Mouse (Mus musculus): ENCODE data around the gene Atp5d. TPM values are rescaled to one million over a fixed set of nuclear protein-coding genes. Genes with fewer than 3 reads are reported as not detected.

The Atp5d gene
- polyA plus RNA-seq, 1 experiment = 4,813 TPM

DNA sequence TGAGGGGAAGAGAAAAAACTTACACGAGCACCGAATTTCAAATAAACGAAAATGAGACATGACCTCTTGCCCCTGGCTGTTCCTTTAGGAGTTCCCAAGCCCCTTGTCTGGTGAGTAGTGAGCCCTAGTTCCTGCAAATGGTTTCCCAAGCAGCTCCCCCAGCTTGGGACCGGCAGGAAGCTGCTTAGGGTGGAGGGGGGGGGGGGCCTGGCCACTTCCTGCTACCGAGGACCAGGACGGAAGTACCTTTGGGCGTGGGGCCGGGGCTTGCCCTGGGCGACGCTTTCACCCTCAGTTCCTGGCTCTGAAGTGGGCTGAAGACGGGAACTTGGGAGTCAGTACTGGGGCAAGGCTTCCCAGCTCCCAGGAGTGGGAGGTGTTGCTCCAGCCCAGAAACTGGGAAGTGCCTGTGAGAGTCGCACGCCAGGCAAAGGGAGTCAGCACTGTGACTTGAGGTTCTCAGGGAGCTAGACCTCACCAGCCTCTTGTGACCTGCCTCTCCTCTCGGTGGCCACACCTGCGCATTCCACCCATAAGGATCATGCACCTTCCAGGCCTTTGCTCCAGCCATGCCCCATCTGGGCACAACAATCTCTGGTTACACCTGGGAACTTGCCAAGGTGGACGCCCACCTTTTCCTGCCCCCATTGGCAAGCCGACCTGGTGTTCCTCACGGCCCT is 20.0 kb downstream of the Atp5d start:
- H3K4me1 ChIP-seq (ENCODE audit: control insufficient read depth, insufficient read depth, insufficient read length, low read length) = peaks cover 60% of the 10 kb centered on the region
- peaks cover 43% of the 10 kb centered on the region for H3K36me3 ChIP-seq (ENCODE audit: control insufficient read depth, insufficient read depth, low read length)
- peak overlapping the region; percentile 94 for H3K27ac ChIP-seq (ENCODE audit: insufficient read depth, low read depth, low read length)
- no peak for TF ChIP-seq CTCF (IDR thresholded peaks at IDR 0.05; ENCODE audit: extremely low read depth, insufficient read length, insufficient replicate concordance, low read depth, low read length)
- no peak; the same call in 1 of the 2 replicates for TF ChIP-seq POLR2A (IDR thresholded peaks at IDR 0.05; ENCODE audit: low read depth, low read length)
- WGBS = 4% methylated on average over 18 of the region's 18 CpGs
- H3K4me3 ChIP-seq (ENCODE audit: low read depth, low read length) = peak overlapping the region; percentile 38
- no peaks in the 10 kb centered on the region for H3K27me3 ChIP-seq (ENCODE audit: control insufficient read depth, insufficient read depth, low read length)

DNA sequence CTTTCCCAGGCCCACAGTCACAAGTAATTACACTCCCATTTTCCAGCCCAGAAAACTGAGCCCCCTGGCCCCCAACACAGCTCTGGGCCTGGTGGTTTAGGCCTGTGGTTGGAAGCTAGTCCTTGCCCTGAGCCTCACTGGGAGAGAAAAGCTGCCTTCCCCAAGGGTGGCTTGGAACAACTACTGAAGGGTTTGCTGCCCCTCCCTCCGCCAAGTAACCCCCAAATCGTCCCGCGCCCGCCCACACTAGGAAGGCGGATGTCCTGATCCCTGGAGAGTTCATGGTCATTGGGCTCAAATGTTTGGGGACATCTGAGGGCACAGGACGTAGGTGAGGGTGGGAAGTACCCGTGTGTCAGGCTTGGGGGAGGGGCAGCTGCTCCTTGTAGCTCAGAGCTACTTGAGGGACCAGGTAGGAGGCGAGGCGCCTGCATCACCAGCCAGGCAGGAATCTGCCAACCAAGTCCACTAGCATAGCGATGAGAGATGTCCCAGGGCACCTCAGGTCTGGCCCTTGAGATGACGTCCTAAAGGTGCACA is 20.7 kb downstream of the Atp5d start:
- Histone ChIP-seq H3K27ac (ENCODE audit: insufficient read depth, low read depth, low read length) (peak overlapping the region; percentile 94), H3K27me3 (ENCODE audit: control insufficient read depth, insufficient read depth, low read length) (no peaks in the 10 kb centered on the region), H3K4me3 (ENCODE audit: low read depth, low read length) (peak overlapping the region; percentile 54), H3K36me3 (ENCODE audit: control insufficient read depth, insufficient read depth, low read length) (peaks cover 36% of the 10 kb centered on the region), H3K4me1 (ENCODE audit: control insufficient read depth, insufficient read depth, insufficient read length, low read length) (peaks cover 61% of the 10 kb centered on the region)
- 18% methylated on average over 12 of the region's 12 CpGs for WGBS
- TF ChIP-seq CTCF (IDR thresholded peaks at IDR 0.05; ENCODE audit: extremely low read depth, insufficient read length, insufficient replicate concordance, low read depth, low read length) (no peak), POLR2A (IDR thresholded peaks at IDR 0.05; ENCODE audit: low read depth, low read length) (no peak; the same call in 1 of the 2 replicates)

DNA sequence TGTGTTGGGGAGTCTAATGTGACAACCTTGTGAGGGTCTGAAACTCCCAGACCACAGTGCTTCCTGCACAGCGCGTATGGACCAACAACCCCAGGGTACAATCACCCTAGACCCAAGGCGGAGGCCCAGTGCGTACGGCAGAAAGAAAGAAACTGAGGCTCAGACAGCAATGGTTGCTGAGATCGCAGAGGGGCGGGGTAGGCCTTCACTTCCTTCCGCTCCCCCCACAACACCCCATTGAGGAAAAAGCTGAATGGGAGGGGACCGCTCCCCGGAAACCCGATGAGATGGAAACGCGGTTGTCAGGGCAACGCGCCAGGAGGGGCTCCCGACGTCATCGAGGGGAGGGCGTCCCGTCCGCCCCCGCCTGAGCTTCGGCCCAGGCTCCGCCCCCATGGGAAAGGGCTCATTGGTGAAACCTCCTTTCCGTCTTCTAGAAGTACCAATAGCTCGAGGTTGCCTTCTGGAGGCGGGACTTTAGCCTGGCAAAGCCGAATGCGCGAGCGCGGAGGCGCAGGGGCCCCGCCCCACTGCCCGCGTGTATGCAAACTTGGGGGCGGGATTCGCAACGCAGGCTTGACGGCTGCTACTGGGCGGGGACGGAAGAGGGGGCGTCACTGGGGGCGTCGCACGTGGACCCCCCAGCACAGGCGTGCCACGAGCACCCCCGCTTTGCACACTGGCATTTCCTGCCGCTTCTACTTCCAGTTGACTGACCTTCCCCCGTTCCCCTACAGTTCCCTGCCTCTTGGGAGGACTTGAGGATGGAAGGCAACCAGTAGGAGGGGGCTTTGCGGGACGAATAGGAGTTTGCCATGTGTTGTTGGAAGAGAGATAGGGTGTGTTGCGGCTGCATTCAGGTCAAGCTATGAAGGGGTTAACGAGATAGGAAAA is 21.4 kb downstream of the Atp5d start:
- Histone ChIP-seq H3K27me3 (ENCODE audit: control insufficient read depth, insufficient read depth, low read length) (no peaks in the 10 kb centered on the region), H3K36me3 (ENCODE audit: control insufficient read depth, insufficient read depth, low read length) (peaks cover 29% of the 10 kb centered on the region), H3K27ac (ENCODE audit: insufficient read depth, low read depth, low read length) (peak overlapping the region; percentile 95), H3K4me1 (ENCODE audit: control insufficient read depth, insufficient read depth, insufficient read length, low read length) (peaks cover 62% of the 10 kb centered on the region), H3K4me3 (ENCODE audit: low read depth, low read length) (peak overlapping the region; percentile 58)
- WGBS = under 1% methylated on average over 55 of the region's 55 CpGs
- no peak for TF ChIP-seq POLR2A (IDR thresholded peaks at IDR 0.05; ENCODE audit: low read depth, low read length)
- no peak for TF ChIP-seq CTCF (IDR thresholded peaks at IDR 0.05; ENCODE audit: extremely low read depth, insufficient read length, insufficient replicate concordance, low read depth, low read length)

GRCm38 (mm10) chr10:80160455-80161371 is 22.3 kb downstream of the Atp5d start:
- TF ChIP-seq POLR2A (IDR thresholded peaks at IDR 0.05; ENCODE audit: low read depth, low read length) (peak; percentile 41; the same call in 1 of the 2 replicates), CTCF (IDR thresholded peaks at IDR 0.05; ENCODE audit: extremely low read depth, insufficient read length, insufficient replicate concordance, low read depth, low read length) (no peak)
- Histone ChIP-seq H3K4me3 (ENCODE audit: low read depth, low read length) (peak overlapping the region; percentile 58), H3K27ac (ENCODE audit: insufficient read depth, low read depth, low read length) (peak overlapping the region; percentile 95), H3K4me1 (ENCODE audit: control insufficient read depth, insufficient read depth, insufficient read length, low read length) (peaks cover 63% of the 10 kb centered on the region), H3K36me3 (ENCODE audit: control insufficient read depth, insufficient read depth, low read length) (peaks cover 20% of the 10 kb centered on the region), H3K27me3 (ENCODE audit: control insufficient read depth, insufficient read depth, low read length) (no peaks in the 10 kb centered on the region)
- 2% methylated on average over 33 of the region's 33 CpGs for WGBS

- Histone ChIP-seq H3K27me3 (ENCODE audit: control insufficient read depth, insufficient read depth, low read length) (no peaks in the 10 kb centered on the region), H3K36me3 (ENCODE audit: control insufficient read depth, insufficient read depth, low read length) (peaks cover 10% of the 10 kb centered on the region), H3K27ac (ENCODE audit: insufficient read depth, low read depth, low read length) (peak overlapping the region; percentile 81), H3K4me3 (ENCODE audit: low read depth, low read length) (peak overlapping the region; percentile 27), H3K4me1 (ENCODE audit: control insufficient read depth, insufficient read depth, insufficient read length, low read length) (peaks cover 61% of the 10 kb centered on the region)
- 19% methylated on average over 7 of the region's 7 CpGs for WGBS
- no peak for TF ChIP-seq CTCF (IDR thresholded peaks at IDR 0.05; ENCODE audit: extremely low read depth, insufficient read length, insufficient replicate concordance, low read depth, low read length)
- no peak for TF ChIP-seq POLR2A (IDR thresholded peaks at IDR 0.05; ENCODE audit: low read depth, low read length)
These were observed 23.2 kb downstream of the Atp5d start for GRCm38 (mm10) chr10:80161522-80162242.

- Histone ChIP-seq H3K4me3 (ENCODE audit: low read depth, low read length) (no peak overlapping the region), H3K4me1 (ENCODE audit: control insufficient read depth, insufficient read depth, insufficient read length, low read length) (peaks cover 62% of the 10 kb centered on the region), H3K36me3 (ENCODE audit: control insufficient read depth, insufficient read depth, low read length) (peaks cover 5% of the 10 kb centered on the region), H3K27ac (ENCODE audit: insufficient read depth, low read depth, low read length) (peak overlapping the region; percentile 81), H3K27me3 (ENCODE audit: control insufficient read depth, insufficient read depth, low read length) (no peaks in the 10 kb centered on the region)
- WGBS = 81% methylated on average over 3 of the region's 3 CpGs
- TF ChIP-seq POLR2A (IDR thresholded peaks at IDR 0.05; ENCODE audit: low read depth, low read length) (no peak), CTCF (IDR thresholded peaks at IDR 0.05; ENCODE audit: extremely low read depth, insufficient read length, insufficient replicate concordance, low read depth, low read length) (no peak)
These were observed 23.8 kb downstream of the Atp5d start for GRCm38 (mm10) chr10:80162243-80162608.
